Mouse (Mus musculus): ENCODE data around the gene Sppl3.

GRCm38 (mm10) chr5:115043626-115044025 is 32.7 kb downstream of the Sppl3 start:
- no peak for TF ChIP-seq CTCF (IDR thresholded peaks at IDR 0.05; ENCODE audit: low read depth, low read length)
- TF ChIP-seq POLR2A (IDR thresholded peaks at IDR 0.05; ENCODE audit: insufficient read depth, low read length) = no peak
- TF ChIP-seq EP300 (IDR thresholded peaks at IDR 0.05; ENCODE audit: insufficient read depth, low read depth, low read length) = no peak

All from ES-Bruce4 (cell line).